Mouse (Mus musculus) ovary, adult 18-20 months (tissue): ENCODE measurements at regions not wholly inside any gene's neighbourhood (a gene's known extent, or its start where the extent isn't known, plus 50 kb on each side); places are given as distances from the start of the nearest gene placed in this dataset.

Experiments used
- DNase-seq: peaks from one replicate; pipeline ENCODE4 v3.0.0; 2022; ENCODE audit warnings: low spot score, mixed read lengths

GRCm38 (mm10) chr12:12819746-12820145 lies 122.0 kb downstream of the Mycn start:
- DNase-seq, result no peak

DNA sequence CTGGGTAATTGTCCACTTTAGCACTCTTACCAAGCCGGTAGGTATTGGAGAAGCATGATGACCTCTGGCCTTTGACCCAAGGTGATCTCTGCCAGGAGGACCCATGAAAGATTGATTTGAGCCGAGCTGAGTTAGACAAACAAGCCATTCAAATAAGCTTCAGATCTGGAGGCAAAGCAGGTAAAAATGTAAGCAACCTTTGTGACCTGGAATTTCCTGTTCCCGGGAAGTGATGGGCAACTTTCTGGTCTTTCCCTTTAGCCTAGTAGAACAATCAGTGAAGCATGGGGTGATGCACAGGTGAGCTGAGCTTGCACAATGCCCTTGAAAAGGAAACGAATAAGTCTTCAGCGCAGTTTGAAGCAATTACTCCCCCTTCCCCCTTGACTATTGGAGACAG lies 127.0 kb downstream of the Mycn start:
- no peak for DNase-seq

DNA sequence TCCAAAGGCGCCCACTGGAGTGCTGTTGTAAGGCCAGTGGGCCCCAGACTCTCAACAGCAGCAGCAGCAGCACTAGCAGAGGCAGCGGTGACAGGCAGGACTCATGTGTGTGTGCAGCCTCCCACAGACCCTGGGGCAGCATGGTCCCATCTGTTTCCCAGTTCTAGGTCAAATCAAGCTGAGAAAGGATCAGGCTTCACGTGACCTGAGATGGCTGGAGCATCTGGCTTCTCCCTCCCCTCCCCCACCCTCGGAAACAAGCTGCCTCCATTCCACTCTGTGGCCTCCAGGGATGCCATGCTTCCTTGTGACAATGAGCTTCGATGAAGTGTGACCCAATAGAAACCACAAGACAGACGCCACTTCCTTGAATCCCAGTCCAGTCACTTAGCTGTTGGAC lies 128.8 kb downstream of the Mycn start:
- DNase-seq, result no peak

- peak; percentile 33 for DNase-seq
Measured at GRCm38 (mm10) chr12:12810943-12811342, 130.8 kb downstream of the Mycn start.

GRCm38 (mm10) chr12:12810159-12810885 lies 131.4 kb downstream of the Mycn start:
- DNase-seq, result peak; percentile 93

DNA sequence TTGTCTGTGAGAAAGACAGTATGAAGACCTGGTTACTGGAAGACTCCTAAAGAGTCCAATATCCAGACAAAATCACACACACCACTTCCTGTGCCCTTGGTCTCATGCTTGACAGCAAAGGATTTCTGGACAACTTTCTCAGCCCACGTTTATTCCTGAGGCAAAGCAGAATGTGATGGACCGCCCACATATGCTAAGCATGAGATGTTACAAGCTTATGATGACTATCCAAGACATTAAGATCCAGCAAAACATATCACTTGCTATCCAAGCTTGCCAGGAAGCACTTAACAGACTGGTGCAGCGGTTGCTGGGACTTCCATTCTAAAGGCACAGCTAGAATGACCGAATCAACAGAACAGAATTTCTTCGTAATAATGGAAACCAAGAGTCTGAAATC lies 133.6 kb downstream of the Mycn start:
- DNase-seq, result no peak

DNA sequence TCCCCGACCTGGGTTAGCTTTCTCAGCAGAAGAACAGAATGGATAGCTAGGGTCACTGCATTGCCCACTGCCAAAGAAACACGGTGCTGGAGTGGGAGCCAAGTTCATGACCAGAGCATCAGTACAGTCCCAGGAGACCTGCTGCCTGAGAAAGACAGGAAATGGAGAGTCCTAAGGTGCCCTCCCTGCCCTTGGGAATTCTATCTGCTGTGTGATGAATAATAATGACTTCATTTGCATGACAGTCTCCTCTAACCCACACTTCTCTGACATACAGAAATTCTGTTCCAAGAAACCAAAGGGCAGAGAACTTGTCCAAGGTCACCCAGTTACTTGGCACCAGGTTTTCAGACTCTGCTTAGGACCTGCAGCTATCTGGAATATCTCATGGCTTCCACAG lies 138.1 kb downstream of the Mycn start:
- DNase-seq, result no peak

- no peak for DNase-seq
Measured at GRCm38 (mm10) chr12:12802396-12802795, 139.3 kb downstream of the Mycn start.

GRCm38 (mm10) chr12:12801700-12802099 lies 140.0 kb downstream of the Mycn start:
- DNase-seq, result no peak

DNA sequence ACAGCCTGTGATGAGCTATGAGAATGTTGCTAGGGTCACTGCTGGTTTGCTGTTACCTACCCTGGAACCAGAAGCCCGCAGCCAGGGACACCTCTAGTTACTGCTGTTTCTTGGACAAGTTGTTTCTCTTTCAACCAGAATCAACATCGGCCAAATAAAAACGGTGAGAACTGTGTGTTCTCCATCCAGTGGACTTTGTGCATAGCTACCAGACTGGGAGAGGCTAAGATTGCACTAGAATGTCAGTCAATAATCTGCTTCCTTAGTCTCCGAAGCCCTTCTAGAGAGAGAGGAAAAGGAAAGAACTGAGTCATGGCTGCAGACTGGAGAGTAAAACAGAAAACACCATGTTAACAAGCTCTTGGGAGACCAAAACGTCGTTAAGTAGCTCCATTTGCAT lies 141.6 kb downstream of the Mycn start:
- no peak for DNase-seq

DNA sequence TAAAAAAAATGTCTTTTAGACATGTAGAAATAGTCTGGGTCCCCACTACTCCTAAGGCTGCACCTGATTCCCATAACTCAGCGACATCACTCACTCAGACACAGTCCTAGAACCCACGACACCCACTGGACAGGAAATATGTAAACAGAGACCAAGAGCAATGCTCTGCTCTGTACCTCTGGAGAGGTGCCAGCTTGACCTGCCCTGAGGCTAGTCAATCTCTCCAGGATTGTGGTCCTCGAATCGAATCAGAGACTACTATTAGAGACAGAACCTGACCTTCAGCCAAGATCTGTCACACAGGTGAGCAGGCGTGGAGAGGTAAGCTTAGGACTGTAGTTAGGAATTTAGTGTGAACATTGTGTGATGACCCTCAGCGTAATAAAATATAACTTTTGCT lies 152.7 kb downstream of the Mycn start:
- no peak for DNase-seq

GRCm38 (mm10) chr12:12788263-12788852 lies 153.4 kb downstream of the Mycn start:
- no peak for DNase-seq

DNA sequence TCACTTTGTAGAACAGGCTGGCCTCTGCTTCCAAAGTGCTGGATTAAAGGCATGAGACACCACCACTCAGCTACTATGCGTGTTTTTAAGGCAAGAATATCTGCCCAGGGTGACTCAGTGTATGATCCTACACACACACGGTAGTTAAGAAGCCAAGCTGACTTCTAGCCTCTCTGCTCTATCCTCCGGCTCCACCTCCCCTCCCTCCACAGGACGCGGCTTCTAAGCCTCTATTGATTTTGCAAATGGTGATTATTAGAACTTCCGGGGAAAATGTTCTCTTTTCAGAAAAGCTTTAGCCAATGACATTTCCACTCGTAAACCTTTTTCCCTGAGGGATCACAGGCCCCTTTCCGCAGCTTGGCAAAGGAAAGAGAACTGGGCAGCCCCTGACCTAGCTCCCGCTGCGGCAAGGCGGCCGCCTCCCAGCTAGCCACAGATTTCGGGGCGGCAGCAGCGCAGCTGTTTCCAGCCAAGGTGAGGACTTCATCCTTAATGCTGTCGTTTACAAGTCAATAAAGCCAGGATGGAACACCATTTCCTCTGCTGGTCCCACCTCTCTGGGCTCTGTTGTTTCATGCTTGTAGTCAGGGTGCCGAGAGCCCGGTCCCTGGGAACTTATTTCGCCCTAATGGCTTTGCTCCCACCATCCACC lies 154.0 kb downstream of the Mycn start:
- no peak for DNase-seq

GRCm38 (mm10) chr12:12787161-12787560 lies 154.6 kb downstream of the Mycn start:
- DNase-seq, result no peak

DNA sequence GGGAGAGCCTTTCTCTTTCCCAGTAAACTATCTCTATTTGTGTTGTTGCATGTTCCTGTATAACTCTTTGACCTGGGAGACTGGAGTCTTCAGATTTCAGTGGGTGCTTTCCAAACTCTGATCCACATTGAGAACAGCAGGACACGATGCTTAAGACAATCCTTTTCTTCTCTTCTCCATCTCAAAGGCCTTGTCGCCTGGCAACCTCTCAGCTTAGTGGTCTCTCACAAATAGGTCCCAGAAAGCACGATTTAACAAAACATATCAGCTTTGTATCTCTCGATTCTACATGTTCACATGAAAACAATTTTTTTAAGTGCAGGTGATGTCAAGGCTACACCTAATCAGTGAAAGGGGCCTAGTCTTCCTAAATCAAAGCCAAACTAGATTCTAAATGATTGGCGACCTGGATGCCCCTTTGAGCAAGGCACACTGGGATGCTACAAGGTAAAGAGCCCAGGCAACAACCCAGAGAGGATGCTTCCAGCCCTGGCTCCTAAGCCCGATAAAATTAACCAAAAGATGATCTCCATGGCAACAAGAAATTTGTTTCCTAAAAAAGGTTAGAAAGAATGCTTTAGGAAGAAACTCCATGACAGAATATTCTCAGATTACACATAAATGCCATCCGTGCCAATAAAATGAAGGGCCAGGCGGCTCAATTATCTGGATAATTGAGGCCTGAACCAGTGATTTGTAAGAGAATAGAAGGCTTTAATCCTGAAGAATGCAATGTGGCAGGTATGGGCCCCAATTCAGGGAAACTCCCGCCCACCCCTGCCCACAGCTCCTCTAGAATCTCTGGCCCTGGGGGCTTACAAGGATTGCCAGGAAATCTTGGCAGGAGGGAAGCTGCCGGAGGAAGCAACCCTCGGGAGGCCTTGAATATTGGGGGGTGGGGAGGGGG lies 157.8 kb downstream of the Mycn start:
- DNase-seq, result no peak

DNA sequence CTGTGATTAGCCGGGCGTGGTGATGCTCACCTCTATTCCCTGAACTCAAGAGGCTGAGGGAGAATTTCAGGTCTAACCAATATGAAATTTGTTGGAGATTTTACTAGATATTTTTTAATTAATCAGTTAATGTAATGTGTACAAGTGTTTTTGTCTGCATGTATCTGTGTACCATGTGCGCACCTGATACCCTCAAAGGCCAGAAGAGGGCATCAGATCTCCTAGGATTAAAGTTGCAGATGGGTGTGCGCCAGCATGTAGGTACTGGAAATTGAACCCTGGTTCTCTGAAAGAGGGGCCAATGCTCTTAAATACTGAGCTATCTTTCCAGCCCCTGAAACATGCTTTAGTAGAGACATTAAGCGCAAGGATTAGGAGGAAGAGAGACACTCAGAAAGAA lies 160.2 kb downstream of the Mycn start:
- no peak for DNase-seq

DNA sequence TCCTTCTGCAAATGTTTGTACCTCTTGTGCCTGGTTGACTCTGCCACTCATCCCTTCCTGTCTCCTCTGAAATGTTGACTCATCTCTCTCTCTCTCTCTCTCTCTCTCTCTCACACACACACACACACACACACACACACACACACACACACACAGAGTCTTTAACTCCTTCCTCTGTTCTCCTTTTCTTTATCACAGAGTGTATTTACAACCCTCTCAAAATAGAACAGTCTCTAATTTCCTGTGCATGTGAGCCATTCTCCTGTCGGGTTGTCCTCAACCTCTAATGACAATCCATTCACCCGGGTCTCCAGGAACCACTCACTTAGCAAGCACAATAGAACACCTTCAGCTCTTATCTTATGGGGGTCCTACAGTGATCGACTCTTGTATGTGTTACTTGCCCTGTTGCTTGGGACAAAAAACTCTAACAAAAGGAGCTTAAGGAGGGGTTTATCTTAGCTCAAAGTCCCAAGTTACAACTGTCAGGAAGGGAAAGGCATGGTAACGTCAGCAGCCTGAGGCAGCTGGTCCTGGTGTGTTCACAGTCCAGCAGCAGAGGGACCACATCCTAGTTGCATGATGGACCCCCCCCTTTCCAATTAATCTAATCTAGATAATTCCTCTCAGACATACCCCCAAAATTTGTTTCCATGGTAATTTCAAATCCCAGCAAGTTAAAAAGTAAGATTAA lies 163.0 kb downstream of the Mycn start:
- no peak for DNase-seq

DNA sequence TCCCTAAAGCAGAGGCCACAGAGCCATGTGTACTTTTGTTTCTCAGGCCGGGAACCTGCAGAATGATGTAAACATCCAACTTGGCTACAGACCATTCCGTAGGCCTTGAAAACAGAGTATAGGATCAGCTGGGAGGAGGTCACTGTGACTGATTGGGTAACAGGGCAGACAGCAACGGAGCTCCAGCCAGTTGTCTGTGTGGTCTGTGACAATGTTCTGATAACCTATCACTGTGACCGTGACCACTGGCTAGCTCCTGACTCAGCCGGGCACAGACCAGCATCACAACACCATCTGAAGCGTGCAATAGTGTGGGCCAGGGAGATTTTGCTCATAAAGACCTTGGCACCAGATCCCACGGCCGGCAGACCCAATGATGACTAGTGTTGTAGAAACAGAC lies 164.3 kb downstream of the Mycn start:
- peak; percentile 76 for DNase-seq

- DNase-seq, result no peak
Measured at GRCm38 (mm10) chr12:12776783-12777182, 164.9 kb downstream of the Mycn start.

DNA sequence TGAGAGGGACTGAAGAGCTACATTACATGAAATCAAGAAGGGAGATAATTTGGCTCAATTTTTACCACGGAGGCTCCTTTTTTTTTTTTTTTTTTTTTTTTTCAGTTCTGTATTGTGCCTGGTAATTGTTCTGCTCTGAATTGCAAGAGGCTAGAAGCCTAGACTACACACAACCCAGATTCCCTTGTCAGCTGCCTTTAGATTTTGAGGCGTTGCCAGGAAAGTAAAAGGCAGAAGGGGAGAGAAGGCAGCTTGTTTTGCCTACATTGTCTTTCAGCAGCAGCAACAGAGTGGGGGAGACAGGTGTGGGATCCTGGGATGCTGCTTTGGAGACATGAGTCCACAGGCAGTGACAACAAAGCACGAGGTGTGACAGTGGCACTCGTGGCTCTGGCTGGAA lies 170.7 kb downstream of the Mycn start:
- DNase-seq, result no peak

- DNase-seq, result no peak
Measured at GRCm38 (mm10) chr12:12766510-12767304, 175.0 kb downstream of the Mycn start.
